Mouse (Mus musculus) MEL (cell line): ENCODE data around the gene Krtap3-1.

Experiments used
- BHLHE40 ChIP-seq: IDR thresholded peaks from 2 replicates; pipeline ENCODE4 v1.6.1; 2012; ENCODE audit warnings: low read depth, mild to moderate bottlenecking, inconsistent platforms, low read length, improper control_type of control experiment, borderline replicate concordance
- CTCF ChIP-seq, 3 experiments: IDR thresholded peaks in 2 of 3; conservative IDR thresholded peaks in 1 of 3; 2 replicates each; pipeline ENCODE4 v1.5.1; 2011 to 2012; ENCODE audit warnings: low read length in 3 of 3, low read depth in 2 of 3, mild to moderate bottlenecking in 2 of 3, improper control_type of control experiment in 1 of 3, inconsistent platforms in 1 of 3, mixed read lengths in 1 of 3, moderate library complexity in 1 of 3; ENCODE audit not compliant: control insufficient read depth in 1 of 3, insufficient read depth in 1 of 3, poor library complexity in 1 of 3, severe bottlenecking in 1 of 3
- MAX ChIP-seq: IDR thresholded peaks from 2 replicates; pipeline ENCODE4 v1.6.1; 2011; ENCODE audit warnings: low read length, improper control_type of control experiment
- NRF1 ChIP-seq: IDR thresholded peaks from 2 replicates; pipeline ENCODE4 v1.6.1; 2014; ENCODE audit warnings: low read depth, mild to moderate bottlenecking, inconsistent platforms, low read length, improper control_type of control experiment, moderate library complexity; ENCODE audit not compliant: poor library complexity, insufficient read depth, severe bottlenecking
- POLR2A ChIP-seq, 2 experiments: IDR thresholded peaks; 2 replicates each; pipeline ENCODE4 v1.6.1; 2011 to 2012; ENCODE audit warnings: low read length in 2 of 2, mild to moderate bottlenecking in 2 of 2, control low read depth in 1 of 2, improper control_type of control experiment in 1 of 2, low read depth in 1 of 2, moderate library complexity in 1 of 2; ENCODE audit not compliant: control insufficient read depth in 1 of 2, insufficient read depth in 1 of 2, poor library complexity in 1 of 2
- ZC3H11A ChIP-seq: IDR thresholded peaks from 2 replicates; pipeline ENCODE4 v1.6.1; 2012; ENCODE audit warnings: low read depth, mild to moderate bottlenecking, inconsistent platforms, low read length, improper control_type of control experiment
- ZKSCAN1 ChIP-seq: IDR thresholded peaks from 2 replicates; pipeline ENCODE4 v1.6.1; 2012; ENCODE audit warnings: low read depth, mild to moderate bottlenecking, inconsistent platforms, low read length, improper control_type of control experiment, moderate library complexity

DNA sequence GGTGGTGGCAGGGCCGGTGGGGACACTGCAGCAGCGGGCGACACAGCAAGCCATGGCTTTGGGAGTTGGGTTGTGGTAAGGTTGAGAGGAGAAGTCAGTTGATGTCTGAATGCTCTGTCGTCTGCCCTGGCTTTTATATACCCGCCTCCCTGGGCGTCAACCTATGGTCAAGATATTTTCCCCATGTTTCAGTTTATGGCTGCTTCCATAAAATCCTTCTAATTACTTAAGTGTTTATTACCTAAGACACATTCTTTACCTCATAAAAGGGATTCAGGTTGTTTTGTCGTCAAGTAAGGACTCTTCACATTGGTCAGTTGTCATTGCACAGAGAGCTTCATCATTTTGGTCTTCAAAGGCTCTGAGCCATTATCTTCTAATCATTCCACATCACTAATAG is at the start of gene Krtap3-1:
- TF ChIP-seq ZC3H11A (no peak), POLR2A (IDR thresholded peaks at IDR 0.05; ENCODE audit: control insufficient read depth in 1 of 2, insufficient read depth in 1 of 2, low read depth in 1 of 2, low read length in 2 of 2, poor library complexity in 1 of 2) (no peak), MAX (no peak), ZKSCAN1 (no peak), NRF1 (no peak), CTCF (IDR thresholded peaks at IDR 0.05 in 2 of 3, conservative IDR thresholded peaks at IDR 0.05 in 1 of 3; ENCODE audit: control insufficient read depth in 1 of 3, insufficient read depth in 1 of 3, low read depth in 2 of 3, low read length in 3 of 3, poor library complexity in 1 of 3, severe bottlenecking in 1 of 3) (no peak), BHLHE40 (no peak)
